Mouse (Mus musculus): ENCODE results near the gene Msantd3.
A peak's percentile ranks its signal among the peaks of the same experiment; 100 is the strongest.

Msantd3 gene

DNA sequence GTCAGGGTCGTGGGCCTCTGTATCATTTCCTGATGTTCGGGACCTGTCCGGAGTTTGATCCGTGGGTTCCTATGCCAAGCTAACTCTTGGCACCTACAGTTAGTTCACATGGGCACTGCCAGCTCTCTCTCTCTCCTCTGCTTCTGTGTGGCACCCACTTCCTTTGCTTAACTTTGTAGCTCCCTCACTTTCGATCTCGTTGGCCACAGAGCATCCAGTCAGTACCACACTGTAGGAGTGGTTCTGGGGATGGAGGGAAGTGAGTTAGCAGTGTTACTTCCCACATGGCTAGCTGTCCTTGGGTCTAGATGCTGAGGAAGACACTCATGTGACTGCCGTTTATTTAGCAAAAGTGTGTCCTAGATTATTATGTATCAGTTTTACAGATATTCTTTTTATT, 14.4 kb downstream of the Msantd3 start:
- no peak for DNase-seq (ENCODE audit: low read depth, low spot score)

- peak; percentile 75 for DNase-seq (ENCODE audit: low read depth, low spot score)
These were observed 16.0 kb downstream of the Msantd3 start for GRCm38 (mm10) chr4:48555729-48556128.

DNA sequence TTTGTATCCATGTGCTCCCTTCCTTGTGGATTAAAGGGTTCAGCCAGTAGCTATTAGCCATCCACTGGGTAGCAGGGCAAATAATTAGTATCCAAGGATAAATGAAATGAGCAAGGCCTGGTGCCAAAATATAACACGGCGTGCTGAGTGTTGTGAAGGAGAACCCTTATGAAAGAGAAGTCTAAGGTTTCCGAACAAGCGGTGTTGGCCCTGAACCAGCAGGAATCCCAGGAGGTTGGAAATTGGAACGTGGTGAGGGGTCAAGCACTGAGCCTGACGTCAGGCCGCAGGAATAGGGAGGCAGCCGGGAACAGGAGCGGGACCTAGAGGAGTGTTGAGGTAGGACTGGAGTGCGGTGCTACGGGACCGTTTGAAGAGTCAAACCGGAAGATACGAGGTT, 19.9 kb downstream of the Msantd3 start:
- peak; percentile 28 for DNase-seq (ENCODE audit: low read depth, low spot score)

GRCm38 (mm10) chr4:48561824-48562223, 22.1 kb downstream of the Msantd3 start:
- DNase-seq (ENCODE audit: low read depth, low spot score) = no peak

- no peak for DNase-seq (ENCODE audit: low read depth, low spot score)
These were observed 25.2 kb downstream of the Msantd3 start for GRCm38 (mm10) chr4:48564962-48565361.

DNA sequence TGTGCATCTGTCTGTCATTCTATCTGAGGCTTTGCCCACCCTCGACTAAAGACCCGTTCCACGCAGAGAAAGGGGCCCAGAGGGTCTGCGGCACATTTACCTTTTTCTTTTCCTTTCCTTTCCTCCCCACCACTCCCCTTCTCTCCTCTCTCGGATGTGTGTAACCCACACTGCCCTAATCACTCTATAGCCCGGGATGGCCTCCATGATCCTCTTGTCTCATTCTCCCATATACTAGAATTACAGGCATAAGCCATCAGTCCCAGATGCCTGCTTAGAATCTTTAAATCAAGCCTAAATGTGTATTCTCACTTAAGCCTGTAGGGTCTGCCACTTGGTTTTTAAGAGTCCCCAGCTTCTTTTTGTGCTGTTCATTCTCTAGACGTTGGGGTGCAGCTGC, 36.6 kb downstream of the Msantd3 start:
- peak; percentile 57 for DNase-seq (ENCODE audit: low read depth, low spot score)

DNA sequence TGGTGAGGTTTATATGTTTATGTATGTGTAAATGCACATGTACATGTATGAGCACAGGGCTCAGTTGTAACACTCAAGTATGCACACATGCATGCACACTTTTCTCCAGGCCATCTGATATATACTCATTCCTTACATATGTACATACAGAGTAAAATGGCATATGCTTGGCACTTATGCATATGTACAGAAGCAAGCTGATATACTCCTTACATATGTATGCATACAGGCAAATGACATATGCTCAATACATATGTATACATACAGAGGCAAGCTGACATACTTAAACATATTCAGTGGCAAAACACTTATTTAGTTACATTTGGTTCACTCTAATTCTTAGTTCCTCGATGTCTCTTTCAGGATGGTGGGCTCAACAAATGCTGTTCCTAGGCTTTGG, 38.1 kb downstream of the Msantd3 start:
- DNase-seq (ENCODE audit: low read depth, low spot score) = no peak

- DNase-seq (ENCODE audit: low read depth, low spot score) = no peak
These were observed 38.7 kb downstream of the Msantd3 start for GRCm38 (mm10) chr4:48578399-48578798.

DNA sequence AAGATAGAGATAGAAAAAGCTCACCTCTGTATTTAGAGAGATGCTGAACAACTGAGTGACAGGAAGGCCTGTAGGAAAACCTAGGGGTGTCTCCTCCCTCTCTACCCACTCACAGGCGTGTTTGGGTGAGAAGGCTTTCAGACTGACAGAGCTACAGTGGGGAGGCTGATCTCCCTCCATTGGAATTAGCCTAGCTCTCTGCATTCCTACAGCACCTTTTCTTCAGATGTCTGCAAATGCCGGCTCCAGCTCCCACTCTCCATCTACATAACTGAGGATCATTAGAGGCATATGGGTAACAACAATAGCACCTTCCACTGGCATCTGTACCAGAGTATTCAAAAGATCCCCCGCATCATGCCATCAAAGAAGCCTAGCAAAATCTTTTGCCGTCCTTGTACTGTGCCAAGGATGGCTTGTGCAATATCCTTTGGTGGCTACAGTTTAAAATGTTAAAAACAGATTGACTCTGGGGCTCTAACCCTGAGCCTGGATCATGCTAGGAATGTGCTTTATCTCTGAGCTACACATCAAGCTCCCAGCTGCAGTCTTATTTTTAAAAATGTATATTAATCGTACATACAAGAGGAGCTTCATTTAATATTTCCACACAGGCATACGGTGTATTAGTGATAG, 39.9 kb downstream of the Msantd3 start:
- DNase-seq (ENCODE audit: low read depth, low spot score) = peak; percentile 86

DNA sequence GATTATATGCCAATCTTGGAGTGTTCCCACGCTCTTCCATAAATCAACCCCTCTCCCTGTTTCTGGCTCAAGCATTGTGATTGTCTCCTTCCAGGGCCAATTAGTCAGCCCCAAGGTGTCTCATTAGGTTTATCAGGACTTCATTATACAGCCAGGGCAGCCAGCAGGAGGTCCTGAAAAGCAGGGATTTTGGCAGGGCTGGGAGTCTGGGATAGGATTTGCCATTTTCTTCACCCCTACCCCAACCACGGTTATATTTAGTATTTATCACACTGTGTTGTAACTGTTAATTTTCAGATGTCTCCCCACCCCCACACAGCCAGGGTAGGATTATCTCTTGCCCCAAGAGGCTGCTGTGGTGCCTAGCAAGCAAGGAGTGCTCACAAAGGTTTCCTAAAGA, 41.5 kb downstream of the Msantd3 start:
- DNase-seq (ENCODE audit: low read depth, low spot score) = no peak

- DNase-seq (ENCODE audit: low read depth, low spot score) = no peak
These were observed 42.3 kb downstream of the Msantd3 start for GRCm38 (mm10) chr4:48581993-48582392.

GRCm38 (mm10) chr4:48582941-48583340, 43.2 kb downstream of the Msantd3 start:
- peak; percentile 55 for DNase-seq (ENCODE audit: low read depth, low spot score)

GRCm38 (mm10) chr4:48584421-48585240, 44.9 kb downstream of the Msantd3 start, which contains the start of gene Tmeff1:
Tmeff1 (plus strand) TSS chr4:48585174.
- peak; percentile 86 for DNase-seq (ENCODE audit: low read depth, low spot score)

DNA sequence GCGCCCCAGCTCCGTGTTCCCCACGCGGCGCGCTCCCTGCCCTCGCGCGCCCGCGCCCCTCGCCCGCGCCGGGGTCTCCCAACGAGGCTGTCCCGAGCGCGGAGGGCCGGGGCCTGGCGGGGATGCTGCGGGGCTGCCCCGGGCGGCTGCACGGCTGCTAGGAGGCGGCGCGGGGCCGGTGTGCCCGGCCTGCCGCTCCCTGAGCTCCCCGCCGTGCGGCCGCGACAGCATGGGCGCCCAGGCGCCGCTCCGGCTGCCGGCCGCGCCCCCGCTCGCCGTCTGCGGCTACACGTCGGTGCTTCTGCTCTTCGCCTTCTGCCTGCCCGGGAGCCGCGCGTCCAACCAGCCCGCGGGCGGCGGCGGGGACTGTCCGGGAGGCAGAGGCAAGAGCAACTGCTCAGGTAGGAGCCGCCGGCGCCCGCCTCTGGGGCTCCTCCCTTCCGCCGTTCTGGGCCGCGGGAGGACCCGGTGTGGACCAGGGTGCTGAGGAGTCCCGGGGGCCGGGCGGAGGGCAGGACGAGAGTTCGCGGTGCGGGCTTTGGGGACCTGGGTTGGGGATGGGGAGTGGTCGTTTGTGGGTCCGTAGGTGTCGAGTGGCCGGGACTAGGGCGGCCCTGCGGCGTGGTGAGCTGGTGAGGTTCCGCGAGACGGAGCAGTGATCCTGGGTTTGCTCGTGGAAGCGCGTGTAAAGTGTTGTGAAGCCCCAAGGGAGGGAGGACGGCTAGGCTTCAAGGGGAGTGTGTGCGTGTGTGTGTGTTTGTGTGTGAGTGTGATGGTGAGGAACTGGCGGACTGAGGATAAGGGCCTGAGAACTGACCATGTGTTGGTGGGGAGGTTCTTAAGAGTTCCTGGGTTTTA, 45.7 kb downstream of the Msantd3 start:
- DNase-seq (ENCODE audit: low read depth, low spot score) = peak; percentile 74

DNA sequence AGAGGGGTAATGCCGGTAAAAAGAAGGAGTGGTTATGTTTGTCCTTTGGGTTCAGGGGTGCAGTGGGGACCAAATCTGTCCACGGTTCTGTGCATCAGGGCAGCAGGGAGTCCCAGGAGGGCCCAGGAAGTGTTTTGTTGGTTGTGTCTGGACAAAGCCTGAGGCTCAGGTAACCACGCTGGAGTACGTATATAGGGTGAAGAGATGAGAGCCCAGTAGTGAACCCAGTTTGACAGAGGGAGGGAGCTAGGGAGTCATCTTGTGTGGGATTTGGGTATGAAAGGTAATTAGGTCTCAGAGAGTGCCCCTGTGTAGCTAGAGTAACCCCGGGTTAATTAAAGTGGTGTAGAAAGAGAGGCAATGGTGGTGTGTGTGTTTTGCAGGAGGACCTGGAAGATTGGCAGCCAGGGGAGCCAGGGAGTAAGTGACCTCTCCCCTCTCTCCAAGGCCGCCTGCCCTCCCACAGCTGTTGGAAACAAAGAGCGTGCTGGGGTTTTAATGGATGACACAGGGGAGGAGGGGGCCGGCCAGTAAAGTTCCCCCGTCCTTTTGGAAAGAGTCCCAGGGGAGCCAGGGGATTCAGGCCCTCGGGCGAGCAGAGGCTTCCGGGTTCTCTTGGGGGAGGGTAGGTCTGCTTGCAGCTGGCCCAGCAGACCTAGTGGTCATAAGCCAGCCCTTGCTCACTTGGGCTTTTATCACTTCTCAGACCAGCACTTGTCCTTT, 46.5 kb downstream of the Msantd3 start:
- DNase-seq (ENCODE audit: low read depth, low spot score) = peak; percentile 63

GRCm38 (mm10) chr4:48587526-48587925, 47.8 kb downstream of the Msantd3 start:
- DNase-seq (ENCODE audit: low read depth, low spot score) = peak; percentile 56

GRCm38 (mm10) chr4:48588576-48588975, 48.8 kb downstream of the Msantd3 start:
- DNase-seq (ENCODE audit: low read depth, low spot score) = no peak

- DNase-seq (ENCODE audit: low read depth, low spot score) = no peak
These were observed 51.1 kb downstream of the Msantd3 start for GRCm38 (mm10) chr4:48590862-48591261.

DNA sequence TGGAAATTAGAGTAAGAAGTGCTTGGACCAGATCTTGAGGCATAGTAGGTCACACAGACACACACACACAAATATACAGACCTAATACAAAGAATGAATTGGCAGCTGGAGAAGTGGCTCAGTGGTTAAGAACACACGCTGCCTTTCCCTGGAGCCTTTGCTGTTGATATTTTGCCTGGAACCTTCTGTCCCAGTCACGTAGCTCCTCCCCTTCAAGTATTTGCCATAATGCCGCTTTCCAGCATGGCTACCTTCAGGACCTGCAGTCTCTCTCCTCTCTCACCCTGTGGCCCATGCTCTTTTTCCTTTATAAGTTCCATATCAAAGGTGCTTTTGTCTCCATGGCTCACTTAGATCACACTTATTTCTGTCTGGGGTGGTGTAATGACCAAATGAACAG, 51.7 kb downstream of the Msantd3 start:
- DNase-seq (ENCODE audit: low read depth, low spot score) = no peak

- no peak for DNase-seq (ENCODE audit: low read depth, low spot score)
These were observed 52.6 kb downstream of the Msantd3 start for GRCm38 (mm10) chr4:48592328-48592727.

DNA sequence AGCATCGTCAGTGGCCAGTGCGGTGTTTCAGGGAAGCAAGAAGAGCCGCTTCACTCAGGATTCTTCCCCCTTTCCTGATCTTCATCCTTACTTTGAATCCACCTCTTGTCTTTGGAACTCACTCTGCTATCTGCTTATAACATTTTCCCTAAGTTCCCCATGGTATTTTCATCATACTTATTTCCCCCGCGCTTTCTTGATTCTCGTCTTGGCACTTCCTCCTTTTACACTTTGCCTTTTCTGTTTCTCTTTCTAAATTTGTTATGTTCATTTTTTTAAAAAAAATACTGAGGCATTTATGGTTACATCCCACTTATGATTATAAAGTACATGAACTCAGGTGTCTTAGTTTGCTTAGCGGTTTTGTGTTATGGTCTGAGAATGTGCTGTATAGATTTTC, 53.1 kb downstream of the Msantd3 start:
- DNase-seq (ENCODE audit: low read depth, low spot score) = no peak
